Mouse (Mus musculus): Measurements from ENCODE around the gene Gm20838.
"Not testable (repeated sequence)": the region's sequence is repeated elsewhere in the genome, so short reads cannot be mapped to it uniquely, and the experiment has no call there.

Gene Gm20838

DNA sequence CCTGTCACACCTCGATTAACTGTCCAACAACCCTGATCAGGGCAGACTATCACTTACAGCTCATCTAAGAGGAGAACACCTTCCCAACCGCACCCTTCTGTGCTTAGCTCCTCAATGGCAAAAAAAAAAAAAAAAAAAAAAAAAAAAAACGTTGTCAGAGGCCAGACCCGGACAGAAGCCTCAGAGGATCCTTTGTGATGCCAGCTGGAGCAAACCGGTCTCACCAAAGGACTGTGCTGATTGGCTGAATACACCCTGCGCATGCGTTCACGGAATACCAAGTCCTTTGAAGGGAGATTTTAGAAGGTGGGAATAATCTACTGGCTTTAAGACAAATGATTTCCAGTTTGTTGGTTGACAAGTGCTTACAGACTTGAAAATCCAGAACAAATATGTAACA, at the start of gene Gm20838:
TSS of gene Gm20838 (minus strand) at position 101 of the 400 bp plus-strand sequence.
- not testable (repeated sequence) for DNase-seq (ENCODE audit: low spot score)

Data from retina, embryonic 14.5 days (tissue).